Mouse (Mus musculus) lung, embryonic 15.5 days (tissue): Measurements from ENCODE around the gene Cox17. TPM values are rescaled to one million over a fixed set of nuclear protein-coding genes. Genes with fewer than 3 reads are reported as not detected.

ENCODE experiments used
- ATAC-seq: fragments of 200-750 bp; cut with Nextera tagmentation; 2 replicates; pipeline ENCODE4 v1.8.0; 2017; ENCODE audit warnings: moderate number of reproducible peaks, borderline replicate concordance; ENCODE audit not compliant: low FRiP score, low TSS enrichment; ENCODE audit errors: extremely low read depth
- H3K27ac ChIP-seq: fragments of 300-500 bp; sonication (generic); 2 replicates; pipeline ENCODE4 v1.5.1; 2015; ENCODE audit warnings: moderate library complexity, mild to moderate bottlenecking, inconsistent platforms
- H3K27me3 ChIP-seq: fragments of 300-500 bp; sonication (generic); 2 replicates; pipeline ENCODE4 v1.6.1; 2015; ENCODE audit warnings: inconsistent platforms
- H3K36me3 ChIP-seq: fragments of 300-500 bp; sonication (generic); 2 replicates; pipeline ENCODE4 v1.6.1; 2015; ENCODE audit warnings: inconsistent platforms
- H3K4me1 ChIP-seq: fragments of 300-500 bp; sonication (generic); 2 replicates; pipeline ENCODE4 v1.6.1; 2015; ENCODE audit warnings: inconsistent platforms
- H3K4me2 ChIP-seq: fragments of 300-500 bp; sonication (generic); 2 replicates; pipeline ENCODE4 v1.6.1; 2015; ENCODE audit warnings: inconsistent platforms, mild to moderate bottlenecking, moderate library complexity
- H3K4me3 ChIP-seq: fragments of 300-500 bp; sonication (generic); 2 replicates; pipeline ENCODE4 v1.5.1; 2015; ENCODE audit warnings: mild to moderate bottlenecking, inconsistent platforms
- H3K9ac ChIP-seq: fragments of 300-500 bp; sonication (generic); 2 replicates; pipeline ENCODE4 v1.6.1; 2015; ENCODE audit warnings: inconsistent platforms
- H3K9me3 ChIP-seq: fragments of 300-500 bp; sonication (generic); 2 replicates; pipeline ENCODE4 v1.6.1; 2016; ENCODE audit warnings: inconsistent platforms
- WGBS: fragments of 180-500 bp; shearing (Covaris S2); methylation state at CpG from one replicate; pipeline ENCODE4 v1.1.7; 2015; 5-methylcytosine and 5-hydroxymethylcytosine counted together
- polyA plus RNA-seq: library from polyadenylated mRNA; unstranded; fragments of >200 nt; fragmentation: Nextera tagmentation; extraction: Ambion mirVana; gene quantifications from 2 replicates; pipeline ENCODE4 v1.2.1, GENCODE M21; 2015

The Cox17 gene
- polyA plus RNA-seq, 1 experiment from 2014 or later: 120 TPM

- ATAC-seq: no peak
- no peak overlapping the region for H3K9ac ChIP-seq
- peaks cover 18% of the 10 kb centered on the region; the same call in 1 of the 2 replicates for H3K36me3 ChIP-seq
- peaks cover 9% of the 10 kb centered on the region for H3K4me1 ChIP-seq
- no peak overlapping the region for H3K4me3 ChIP-seq
- 32% methylated on average over 6 of the region's 6 CpGs for WGBS
- H3K9me3 ChIP-seq: no peaks in the 10 kb centered on the region
- H3K4me2 ChIP-seq: no peak overlapping the region
- no peak overlapping the region for H3K27ac ChIP-seq
- no peaks in the 10 kb centered on the region for H3K27me3 ChIP-seq
Observed at GRCm38 (mm10) chr16:38350939-38351338, 4.1 kb downstream of the Cox17 start.

GRCm38 (mm10) chr16:38352031-38352430 lies 5.2 kb downstream of the Cox17 start:
- Histone ChIP-seq H3K9ac (no peak overlapping the region), H3K4me3 (no peak overlapping the region), H3K36me3 (peaks cover 18% of the 10 kb centered on the region; the same call in 1 of the 2 replicates), H3K4me2 (no peak overlapping the region), H3K4me1 (peaks cover 9% of the 10 kb centered on the region), H3K27me3 (no peaks in the 10 kb centered on the region), H3K27ac (no peak overlapping the region), H3K9me3 (no peaks in the 10 kb centered on the region)
- WGBS: 65% methylated on average over 7 of the region's 7 CpGs
- no peak for ATAC-seq

DNA sequence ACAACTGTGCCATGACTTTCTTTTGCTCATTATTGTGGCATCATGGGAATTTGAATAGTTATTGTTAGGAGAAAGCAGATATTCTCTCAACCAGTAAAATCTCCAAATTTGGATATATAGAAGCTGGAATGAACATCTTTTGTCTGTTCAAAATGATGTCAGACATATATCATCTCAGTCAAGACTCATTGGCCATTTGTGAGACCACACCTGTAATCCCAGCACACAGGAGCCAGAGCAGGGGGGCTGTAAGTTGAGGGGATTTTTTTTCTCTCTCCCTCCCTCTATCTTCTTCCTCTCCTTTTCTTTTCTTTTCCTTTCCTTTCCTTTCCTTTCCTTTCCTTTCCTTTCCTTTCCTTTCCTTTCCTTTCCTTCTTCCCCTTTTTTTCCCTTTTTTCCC lies 6.1 kb downstream of the Cox17 start:
- Histone ChIP-seq H3K9me3 (no peaks in the 10 kb centered on the region), H3K27ac (no peak overlapping the region), H3K27me3 (no peaks in the 10 kb centered on the region), H3K4me2 (no peak overlapping the region), H3K36me3 (peaks cover 18% of the 10 kb centered on the region; the same call in 1 of the 2 replicates), H3K4me3 (no peak overlapping the region), H3K4me1 (peaks cover 4% of the 10 kb centered on the region), H3K9ac (no peak overlapping the region)
- no peak for ATAC-seq

DNA sequence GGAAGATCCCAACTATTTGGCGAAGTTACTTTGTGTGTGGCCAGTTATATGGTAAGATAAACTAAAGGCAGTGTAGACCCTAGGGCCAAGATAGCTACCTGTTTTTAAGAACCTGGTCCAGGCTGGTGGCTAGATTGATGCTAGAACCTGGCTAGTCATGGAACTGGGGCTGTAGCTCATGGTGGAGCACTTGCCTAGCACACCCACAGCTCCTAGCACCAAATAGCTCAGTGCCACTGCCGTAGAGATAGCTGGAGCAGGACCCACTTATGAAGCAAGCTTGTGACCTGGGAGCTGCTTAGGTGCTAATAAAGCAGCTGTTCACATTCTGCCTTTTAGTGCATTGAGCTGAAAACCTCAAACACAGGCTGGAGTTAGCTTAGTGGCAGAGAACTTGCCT lies 6.9 kb downstream of the Cox17 start:
- H3K4me1 ChIP-seq: no peaks in the 10 kb centered on the region
- H3K4me3 ChIP-seq: no peak overlapping the region
- H3K9me3 ChIP-seq: no peaks in the 10 kb centered on the region
- H3K27me3 ChIP-seq: no peaks in the 10 kb centered on the region
- no peak overlapping the region for H3K9ac ChIP-seq
- no peak overlapping the region for H3K4me2 ChIP-seq
- H3K36me3 ChIP-seq: peaks cover 18% of the 10 kb centered on the region; the same call in 1 of the 2 replicates
- H3K27ac ChIP-seq: no peak overlapping the region
- no peak for ATAC-seq
- 90% methylated on average over 2 of the region's 2 CpGs for WGBS

- H3K27me3 ChIP-seq: no peaks in the 10 kb centered on the region
- no peak overlapping the region for H3K4me3 ChIP-seq
- H3K27ac ChIP-seq: no peak overlapping the region
- H3K4me1 ChIP-seq: no peaks in the 10 kb centered on the region
- WGBS: 49% methylated on average over 5 of the region's 5 CpGs
- no peak overlapping the region for H3K4me2 ChIP-seq
- no peak for ATAC-seq
- no peak overlapping the region for H3K9ac ChIP-seq
- peaks cover 18% of the 10 kb centered on the region; the same call in 1 of the 2 replicates for H3K36me3 ChIP-seq
- no peaks in the 10 kb centered on the region for H3K9me3 ChIP-seq
Observed at GRCm38 (mm10) chr16:38354185-38354913, 7.6 kb downstream of the Cox17 start.

DNA sequence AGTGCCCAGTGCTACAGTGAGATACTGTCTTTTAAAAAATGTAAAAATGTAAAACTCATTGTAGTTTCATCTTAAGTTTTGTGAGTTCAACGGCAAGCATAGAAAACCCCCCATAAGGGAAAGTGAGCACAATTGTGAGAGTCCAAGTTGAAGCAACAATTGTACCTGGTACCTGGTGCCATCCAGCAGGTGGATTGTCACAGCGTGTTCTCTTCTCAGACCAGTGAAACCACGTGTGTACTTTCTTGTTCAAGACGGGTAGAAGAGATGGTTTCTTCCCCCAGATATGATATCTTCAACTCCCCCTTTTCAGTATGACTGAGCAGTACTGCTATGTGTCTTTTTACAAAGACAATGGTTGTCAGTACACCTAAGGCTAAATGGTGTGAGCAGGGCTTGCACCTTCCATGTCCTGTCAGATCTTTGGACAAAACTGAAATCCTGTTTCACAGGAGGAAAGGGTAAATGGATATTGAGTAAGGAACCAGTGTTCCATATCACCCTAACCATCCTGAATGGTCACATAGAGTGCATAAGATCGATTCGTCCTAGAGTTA lies 11.5 kb downstream of the Cox17 start:
- Histone ChIP-seq H3K27ac (no peak overlapping the region), H3K4me3 (no peak overlapping the region), H3K4me1 (peaks cover 15% of the 10 kb centered on the region), H3K27me3 (no peaks in the 10 kb centered on the region), H3K9me3 (no peaks in the 10 kb centered on the region), H3K9ac (no peak overlapping the region), H3K36me3 (no peaks in the 10 kb centered on the region), H3K4me2 (no peak overlapping the region)
- ATAC-seq: no peak
- WGBS: 83% methylated on average over 6 of the region's 6 CpGs

DNA sequence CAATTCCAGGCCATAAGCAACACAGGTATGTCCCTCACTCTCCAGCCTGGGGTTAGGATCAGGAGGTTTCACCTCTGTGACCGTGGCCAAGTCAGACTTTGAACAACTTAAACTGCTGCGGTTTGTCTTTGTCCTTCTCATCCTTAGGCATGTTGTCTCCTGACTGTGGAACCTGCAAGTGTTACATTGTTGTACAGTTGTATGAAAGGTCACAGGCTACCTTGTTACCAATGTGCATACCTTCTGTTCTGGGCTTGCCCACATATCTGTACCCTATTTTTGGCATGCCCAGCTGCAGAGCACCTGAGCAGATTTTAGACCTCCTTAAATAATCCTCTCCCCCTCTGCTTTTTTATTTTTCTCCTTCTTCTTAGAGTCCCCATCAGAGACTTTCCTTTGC lies 12.4 kb downstream of the Cox17 start:
- Histone ChIP-seq H3K9ac (no peak overlapping the region), H3K9me3 (no peaks in the 10 kb centered on the region)

GRCm38 (mm10) chr16:38359857-38360256 lies 13.1 kb downstream of the Cox17 start:
- Histone ChIP-seq H3K36me3 (no peaks in the 10 kb centered on the region), H3K9ac (no peak overlapping the region), H3K27me3 (no peaks in the 10 kb centered on the region), H3K4me1 (peaks cover 15% of the 10 kb centered on the region), H3K9me3 (no peaks in the 10 kb centered on the region), H3K4me3 (no peak overlapping the region), H3K4me2 (no peak overlapping the region), H3K27ac (no peak overlapping the region)
- 53% methylated on average over 3 of the region's 3 CpGs for WGBS
- ATAC-seq: no peak

More for the DNA sequence above, 12.4 kb downstream of the Cox17 start:
- 89% methylated on average over 2 of the region's 2 CpGs for WGBS
- Histone ChIP-seq H3K4me2 (no peak overlapping the region), H3K4me3 (no peak overlapping the region), H3K27ac (no peak overlapping the region), H3K27me3 (no peaks in the 10 kb centered on the region), H3K4me1 (peaks cover 15% of the 10 kb centered on the region), H3K36me3 (no peaks in the 10 kb centered on the region)
- ATAC-seq: no peak

- H3K36me3 ChIP-seq: no peaks in the 10 kb centered on the region
- H3K4me2 ChIP-seq: no peak overlapping the region
- H3K27ac ChIP-seq: no peak overlapping the region
- H3K4me3 ChIP-seq: no peak overlapping the region
- no peaks in the 10 kb centered on the region for H3K9me3 ChIP-seq
- no peak for ATAC-seq
- no peaks in the 10 kb centered on the region for H3K27me3 ChIP-seq
- 18% methylated on average over 2 of the region's 2 CpGs for WGBS
- H3K9ac ChIP-seq: no peak overlapping the region
- H3K4me1 ChIP-seq: peaks cover 15% of the 10 kb centered on the region
Observed at GRCm38 (mm10) chr16:38360317-38360716, 13.5 kb downstream of the Cox17 start.

GRCm38 (mm10) chr16:38361933-38362332 lies 15.1 kb downstream of the Cox17 start, which contains the start of gene Popdc2:
Popdc2 (plus strand) TSS chr16:38362209.
- no peak within 1 kb of the TSS for H3K9ac ChIP-seq
- peaks cover 15% of the 10 kb centered on the region for H3K4me1 ChIP-seq
- no peak within 1 kb of the TSS for H3K27ac ChIP-seq
- WGBS: 10% methylated on average over 10 of the region's 10 CpGs
- no peak; the same call in 1 of the 2 replicates for ATAC-seq
- no peaks in the 10 kb centered on the region for H3K27me3 ChIP-seq
- no peaks in the 10 kb centered on the region for H3K36me3 ChIP-seq
- H3K9me3 ChIP-seq: no peaks in the 10 kb centered on the region
- H3K4me3 ChIP-seq: peak within 1 kb of the TSS; percentile 1; the same call in 1 of the 2 replicates
- H3K4me2 ChIP-seq: peak within 1 kb of the TSS; percentile 35

DNA sequence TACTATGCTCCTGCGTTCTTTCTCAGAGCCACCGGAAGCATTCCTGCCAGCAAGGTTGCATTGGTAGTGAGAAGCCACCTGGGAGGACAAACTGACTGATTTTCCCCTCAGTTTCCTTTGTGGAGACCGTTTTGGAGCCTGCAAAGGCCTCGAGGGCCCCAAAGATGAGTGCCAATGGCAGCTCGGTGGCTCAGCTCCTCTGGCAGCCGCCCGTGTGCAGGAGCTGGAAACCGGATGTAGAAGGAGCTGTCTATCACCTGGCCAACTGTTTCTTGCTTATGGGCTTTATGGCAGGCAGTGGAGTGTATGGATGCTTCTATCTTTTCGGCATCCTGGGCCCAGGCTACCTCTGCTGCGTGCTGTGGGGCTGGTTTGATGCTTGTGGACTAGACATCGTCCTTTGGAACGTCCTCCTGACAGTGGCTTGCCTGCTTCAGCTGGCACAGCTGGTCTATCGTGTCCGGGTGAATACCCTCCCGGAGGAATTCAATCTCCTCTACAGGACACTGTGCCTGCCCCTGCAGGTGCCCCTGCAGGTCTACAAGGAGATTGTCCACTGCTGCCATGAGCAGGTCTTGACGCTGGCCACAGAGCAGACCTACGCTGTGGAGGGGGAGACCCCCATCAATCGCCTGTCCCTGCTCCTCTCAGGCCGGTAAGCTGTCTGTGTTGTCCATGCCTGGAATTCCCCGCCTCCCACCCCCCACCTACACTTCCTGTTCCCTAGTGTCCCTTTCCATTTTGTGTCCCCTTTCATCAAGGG lies 15.9 kb downstream of the Cox17 start:
- no peaks in the 10 kb centered on the region for H3K27me3 ChIP-seq
- H3K4me3 ChIP-seq: peak overlapping the region; percentile 1; the same call in 1 of the 2 replicates
- no peaks in the 10 kb centered on the region for H3K36me3 ChIP-seq
- no peak overlapping the region for H3K9ac ChIP-seq
- 48% methylated on average over 20 of the region's 20 CpGs for WGBS
- H3K4me2 ChIP-seq: peak overlapping the region; percentile 35
- no peaks in the 10 kb centered on the region for H3K9me3 ChIP-seq
- H3K4me1 ChIP-seq: peaks cover 15% of the 10 kb centered on the region
- ATAC-seq: no peak
- H3K27ac ChIP-seq: no peak overlapping the region

GRCm38 (mm10) chr16:38363256-38363595 lies 16.4 kb downstream of the Cox17 start:
- ATAC-seq: no peak
- Histone ChIP-seq H3K9me3 (no peaks in the 10 kb centered on the region), H3K4me2 (no peak overlapping the region), H3K9ac (no peak overlapping the region), H3K4me1 (peaks cover 15% of the 10 kb centered on the region), H3K4me3 (no peak overlapping the region), H3K36me3 (no peaks in the 10 kb centered on the region), H3K27ac (no peak overlapping the region), H3K27me3 (no peaks in the 10 kb centered on the region)
- 41% methylated on average over 3 of the region's 3 CpGs for WGBS
